Mouse (Mus musculus) thymus, adult 18-20 months (tissue): ENCODE data around the gene Wipf2.
"Not testable (repeated sequence)": the region's sequence is repeated elsewhere in the genome, so short reads cannot be mapped to it uniquely, and the experiment has no call there.

ENCODE experiments used
- DNase-seq, 2 experiments: peaks; one replicate each; pipeline ENCODE4 v3.0.0; 2022; ENCODE audit warnings: mixed read lengths in 2 of 2

Gene Wipf2

GRCm38 (mm10) chr11:98932293-98933091 lies 69.1 kb downstream of the Wipf2 start:
- no peak for DNase-seq

- DNase-seq, result peak in 1 of 2 experiments; percentile 54
Observed at GRCm38 (mm10) chr11:98933151-98933550, 69.7 kb downstream of the Wipf2 start.

GRCm38 (mm10) chr11:98933847-98934246 lies 70.4 kb downstream of the Wipf2 start:
- not testable (repeated sequence) for DNase-seq

- no peak for DNase-seq
Observed at GRCm38 (mm10) chr11:98934367-98934766, 70.9 kb downstream of the Wipf2 start.

GRCm38 (mm10) chr11:98935123-98935522 lies 71.7 kb downstream of the Wipf2 start:
- no peak for DNase-seq

- DNase-seq, result no peak
Observed at GRCm38 (mm10) chr11:98936170-98936569, 72.7 kb downstream of the Wipf2 start.

GRCm38 (mm10) chr11:98936606-98937409 lies 73.4 kb downstream of the Wipf2 start:
- no peak for DNase-seq

GRCm38 (mm10) chr11:98937410-98937913 lies 74.0 kb downstream of the Wipf2 start:
- peak; percentile 80 to 83 for DNase-seq

- peak; percentile 62 to 72 for DNase-seq
Observed at GRCm38 (mm10) chr11:98937914-98938694, 74.7 kb downstream of the Wipf2 start.

- no peak for DNase-seq
Observed at GRCm38 (mm10) chr11:98938701-98939083, 75.3 kb downstream of the Wipf2 start.

GRCm38 (mm10) chr11:98939084-98939952 lies 75.9 kb downstream of the Wipf2 start:
- DNase-seq, result peak; percentile 57 to 80

GRCm38 (mm10) chr11:98939953-98940641 lies 76.7 kb downstream of the Wipf2 start:
- DNase-seq, result peak in 1 of 2 experiments; percentile 47

- no peak for DNase-seq
Observed at GRCm38 (mm10) chr11:98940776-98941175, 77.3 kb downstream of the Wipf2 start.

GRCm38 (mm10) chr11:98941341-98941825 lies 77.9 kb downstream of the Wipf2 start:
- DNase-seq, result no peak

GRCm38 (mm10) chr11:98941826-98942550 lies 78.5 kb downstream of the Wipf2 start:
- peak; percentile 80 to 92 for DNase-seq

GRCm38 (mm10) chr11:98942555-98942922 lies 79.1 kb downstream of the Wipf2 start:
- DNase-seq, result no peak

GRCm38 (mm10) chr11:98942923-98943641 lies 79.6 kb downstream of the Wipf2 start:
- peak in 1 of 2 experiments; percentile 58 for DNase-seq

GRCm38 (mm10) chr11:98943741-98944461 lies 80.5 kb downstream of the Wipf2 start:
- DNase-seq, result no peak
